Mouse (Mus musculus) ZHBTc4 (cell line): ENCODE data around the gene Traf7.
A peak's percentile ranks its signal among the peaks of the same experiment; 100 is the strongest.

Source experiments
- DNase-seq: peaks from one replicate; pipeline ENCODE4 v3.0.0-alpha.2; 2011; ENCODE audit warnings: low read depth, low spot score

The Traf7 gene

GRCm38 (mm10) chr17:24527723-24528559 is at the start of gene Traf7:
Gene Traf7, minus strand, starts transcription at chr17:24527938.
- peak; percentile 99 for DNase-seq

GRCm38 (mm10) chr17:24573811-24574210 is 46.1 kb upstream of the Traf7 start:
- DNase-seq, result no peak

- no peak for DNase-seq
These were observed 45.0 kb upstream of the Traf7 start for GRCm38 (mm10) chr17:24572651-24573245.

GRCm38 (mm10) chr17:24569837-24570236 is 42.1 kb upstream of the Traf7 start:
- no peak for DNase-seq

- peak; percentile 80 for DNase-seq
These were observed 39.5 kb upstream of the Traf7 start for GRCm38 (mm10) chr17:24567034-24567779.

GRCm38 (mm10) chr17:24565792-24566191 is 38.1 kb upstream of the Traf7 start:
- DNase-seq, result no peak

- no peak for DNase-seq
These were observed 37.4 kb upstream of the Traf7 start for GRCm38 (mm10) chr17:24565092-24565491.

GRCm38 (mm10) chr17:24564422-24564821 is 36.7 kb upstream of the Traf7 start:
- no peak for DNase-seq

- DNase-seq, result peak; percentile 14
These were observed 35.9 kb upstream of the Traf7 start for GRCm38 (mm10) chr17:24563638-24564037.

- DNase-seq, result no peak
These were observed 33.9 kb upstream of the Traf7 start for GRCm38 (mm10) chr17:24561592-24561991.

- DNase-seq, result no peak
These were observed 32.7 kb upstream of the Traf7 start for GRCm38 (mm10) chr17:24560301-24561028.

GRCm38 (mm10) chr17:24559146-24559545 is 31.4 kb upstream of the Traf7 start:
- no peak for DNase-seq

GRCm38 (mm10) chr17:24558600-24559099 is 30.9 kb upstream of the Traf7 start:
- DNase-seq, result no peak

- peak; percentile 20 for DNase-seq
These were observed 29.4 kb upstream of the Traf7 start for GRCm38 (mm10) chr17:24557091-24557490.

- DNase-seq, result no peak
These were observed 23.3 kb upstream of the Traf7 start for GRCm38 (mm10) chr17:24551050-24551444.

GRCm38 (mm10) chr17:24550416-24551049 is 22.8 kb upstream of the Traf7 start:
- peak; percentile 94 for DNase-seq

GRCm38 (mm10) chr17:24549618-24550415 is 22.1 kb upstream of the Traf7 start, which contains the start of gene Pkd1:
Gene Pkd1, plus strand, starts transcription at chr17:24549834.
- peak; percentile 100 for DNase-seq

GRCm38 (mm10) chr17:24548921-24549617 is 21.3 kb upstream of the Traf7 start:
- peak; percentile 42 for DNase-seq

GRCm38 (mm10) chr17:24548435-24548834 is 20.7 kb upstream of the Traf7 start:
- DNase-seq, result no peak
